Mouse (Mus musculus) neural tube, embryonic 15.5 days (tissue): Measurements from ENCODE around the gene Zic5. TPM values are rescaled to one million over a fixed set of nuclear protein-coding genes. Genes with fewer than 3 reads are reported as not detected.

Experiments
- ATAC-seq: fragments of 200-750 bp; cut with Nextera tagmentation; 2 replicates; pipeline ENCODE4 v1.8.0; 2017; ENCODE audit warnings: mild to moderate bottlenecking, moderate TSS enrichment, moderate library complexity; ENCODE audit not compliant: low FRiP score
- H3K27ac ChIP-seq: fragments of 300-500 bp; sonication (generic); replicated peaks from 2 replicates; pipeline ENCODE4 v1.5.1; 2015; ENCODE audit warnings: mild to moderate bottlenecking, inconsistent platforms
- H3K27me3 ChIP-seq: fragments of 300-500 bp; sonication (generic); replicated peaks from 2 replicates; pipeline ENCODE4 v1.6.1; 2015; ENCODE audit warnings: inconsistent platforms
- H3K36me3 ChIP-seq: fragments of 300-500 bp; sonication (generic); 2 replicates; pipeline ENCODE4 v1.6.1; 2015; ENCODE audit warnings: inconsistent platforms
- H3K4me1 ChIP-seq: fragments of 300-500 bp; sonication (generic); 2 replicates; pipeline ENCODE4 v1.6.1; 2015; ENCODE audit warnings: inconsistent platforms
- H3K4me2 ChIP-seq: fragments of 300-500 bp; sonication (generic); 2 replicates; pipeline ENCODE4 v1.6.1; 2015; ENCODE audit warnings: inconsistent platforms, mild to moderate bottlenecking, moderate library complexity
- H3K4me3 ChIP-seq: fragments of 300-500 bp; sonication (generic); replicated peaks from 2 replicates; pipeline ENCODE4 v1.5.1; 2015; ENCODE audit warnings: mild to moderate bottlenecking, inconsistent platforms
- H3K9ac ChIP-seq: fragments of 300-500 bp; sonication (generic); replicated peaks from 2 replicates; pipeline ENCODE4 v1.6.1; 2015; ENCODE audit warnings: mild to moderate bottlenecking, inconsistent platforms
- H3K9me3 ChIP-seq: fragments of 300-500 bp; sonication (generic); replicated peaks from 2 replicates; pipeline ENCODE4 v1.6.1; 2016; ENCODE audit warnings: inconsistent platforms
- WGBS: fragments of 180-500 bp; shearing (Covaris S2); methylation state at CpG from one replicate; pipeline ENCODE4 v1.1.7; 2015; ENCODE audit warnings: mixed read lengths; 5-methylcytosine and 5-hydroxymethylcytosine counted together
- polyA plus RNA-seq: library from polyadenylated mRNA; unstranded; fragments of >200 nt; fragmentation: Nextera tagmentation; extraction: Ambion mirVana; gene quantifications from 2 replicates; pipeline ENCODE4 v1.2.1, GENCODE M21; 2015

Zic5 gene
- polyA plus RNA-seq, 1 experiment from 2014 or later = 6.2 TPM

DNA sequence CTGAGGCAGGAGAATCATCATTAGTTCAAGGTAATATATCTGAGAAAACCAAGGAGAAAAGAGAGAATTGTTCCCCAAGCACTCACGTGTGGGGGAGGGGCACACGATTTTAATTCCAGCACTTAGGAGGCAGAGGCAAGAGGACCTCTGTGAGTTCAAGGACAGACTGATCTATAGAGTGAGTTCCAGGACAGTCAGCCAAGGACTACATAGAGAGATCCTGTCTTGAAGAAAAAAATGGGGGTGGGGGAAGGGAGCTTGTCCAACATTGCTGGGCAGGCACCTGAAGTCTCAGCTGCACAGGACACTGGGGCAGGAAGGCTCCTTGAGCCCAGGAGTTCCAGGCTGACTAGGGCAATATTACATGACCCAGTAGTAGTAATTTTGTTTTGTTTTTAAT, 50.7 kb downstream of the Zic5 start:
- no peak overlapping the region for H3K4me2 ChIP-seq
- H3K9me3 ChIP-seq = no peaks in the 10 kb centered on the region
- WGBS = 89% methylated on average over 2 of the region's 2 CpGs
- no peak for ATAC-seq
- no peak overlapping the region for H3K4me3 ChIP-seq
- H3K36me3 ChIP-seq = no peaks in the 10 kb centered on the region
- H3K9ac ChIP-seq = no peak overlapping the region
- no peak overlapping the region for H3K27ac ChIP-seq
- no peaks in the 10 kb centered on the region for H3K4me1 ChIP-seq
- peaks cover 12% of the 10 kb centered on the region; the same call in 1 of the 2 replicates for H3K27me3 ChIP-seq

DNA sequence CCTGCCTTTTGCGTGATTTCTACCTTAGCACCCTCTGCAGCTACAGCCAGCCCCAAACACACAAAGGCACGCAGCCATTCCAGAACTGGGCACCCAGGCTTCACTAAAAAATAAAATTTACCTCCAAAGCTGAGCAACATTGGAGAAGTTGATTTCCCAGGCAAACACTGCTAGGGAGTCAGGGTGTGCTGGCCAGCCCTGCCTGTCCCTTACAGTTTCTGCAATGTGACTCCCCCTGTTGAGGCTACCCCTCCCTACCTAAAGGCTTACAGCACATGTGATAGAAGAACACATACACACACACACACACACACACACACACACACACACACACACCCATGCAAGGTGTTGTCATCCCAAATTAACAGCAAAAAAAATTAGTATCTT, 51.9 kb downstream of the Zic5 start:
- Histone ChIP-seq H3K36me3 (no peaks in the 10 kb centered on the region), H3K4me2 (no peak overlapping the region), H3K9ac (no peak overlapping the region), H3K9me3 (no peaks in the 10 kb centered on the region), H3K27ac (no peak overlapping the region), H3K27me3 (peaks cover 20% of the 10 kb centered on the region), H3K4me3 (no peak overlapping the region), H3K4me1 (no peaks in the 10 kb centered on the region)
- no peak for ATAC-seq
- 85% methylated on average over 2 of the region's 2 CpGs for WGBS

DNA sequence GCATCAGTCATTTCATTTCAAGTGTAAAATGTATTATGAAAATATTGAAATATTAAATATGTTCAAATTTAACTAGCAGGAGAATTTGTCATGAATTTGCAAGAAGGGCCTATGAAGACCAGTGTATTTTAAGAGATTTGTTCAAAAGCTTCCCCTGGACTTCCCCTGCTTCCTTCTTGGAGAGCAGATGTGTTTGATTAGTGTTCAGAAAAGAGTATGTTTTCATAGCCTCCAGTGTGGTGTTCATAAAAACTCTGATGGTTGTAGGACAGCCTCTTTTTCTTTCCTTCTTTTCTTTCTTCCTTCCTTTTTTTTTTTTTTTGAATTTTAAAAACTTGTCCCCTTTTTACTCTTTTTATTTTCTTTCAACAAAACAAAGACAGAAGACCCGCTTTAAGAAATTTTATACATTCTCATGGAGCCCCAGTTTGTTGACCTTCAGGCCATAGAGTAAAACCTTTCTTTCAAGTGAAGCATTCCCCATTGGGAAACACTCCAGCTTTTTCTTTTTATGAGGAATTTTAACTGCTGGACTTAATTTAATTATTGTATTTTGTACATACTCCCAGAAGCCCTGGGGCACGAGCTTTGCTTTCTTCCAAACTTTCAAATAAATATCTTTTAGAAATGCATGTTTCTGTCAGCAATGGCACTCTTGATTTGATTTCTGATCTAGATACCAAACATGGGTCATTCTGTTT, 52.5 kb downstream of the Zic5 start:
- H3K9me3 ChIP-seq = no peaks in the 10 kb centered on the region
- H3K4me1 ChIP-seq = no peaks in the 10 kb centered on the region
- H3K9ac ChIP-seq = no peak overlapping the region
- no peak for ATAC-seq
- no peaks in the 10 kb centered on the region for H3K36me3 ChIP-seq
- 69% methylated on average over 2 of the region's 2 CpGs for WGBS
- H3K4me2 ChIP-seq = no peak overlapping the region
- peaks cover 26% of the 10 kb centered on the region for H3K27me3 ChIP-seq
- no peak overlapping the region for H3K27ac ChIP-seq
- no peak overlapping the region for H3K4me3 ChIP-seq

Other genes starting within 250 kb of the Zic5 start
- gene Gm5089, start 14.6 kb downstream of the Zic5 start, polyA plus RNA-seq = 0.14 and 0.60 TPM in 2 replicates
- 5.1 and 6.8 TPM in 2 replicates for gene Zic2, start 9.8 kb upstream of the Zic5 start, polyA plus RNA-seq
- 0.23 and 0.27 TPM in 2 replicates for gene Gm10837, start 24.9 kb upstream of the Zic5 start, polyA plus RNA-seq
- 27.5 and 28.1 TPM in 2 replicates for gene Pcca, start 68.6 kb upstream of the Zic5 start, polyA plus RNA-seq